Mouse (Mus musculus) intestine, embryonic 15.5 days (tissue): ENCODE measurements around the gene Pomt2. TPM values are rescaled to one million over a fixed set of nuclear protein-coding genes. Genes with fewer than 3 reads are reported as not detected.
"Not testable (repeated sequence)": the region's sequence is repeated elsewhere in the genome, so short reads cannot be mapped to it uniquely, and the experiment has no call there.

ENCODE experiments used
- ATAC-seq: fragments of 200-750 bp; cut with Nextera tagmentation; 2 replicates; pipeline ENCODE4 v1.8.0; 2017; ENCODE audit warnings: moderate TSS enrichment, moderate library complexity
- H3K27ac ChIP-seq: fragments of 300-500 bp; sonication (generic); 2 replicates; pipeline ENCODE4 v1.5.1; 2015; ENCODE audit warnings: mild to moderate bottlenecking, inconsistent platforms
- H3K27me3 ChIP-seq: fragments of 300-500 bp; sonication (generic); replicated peaks from 2 replicates; pipeline ENCODE4 v1.6.1; 2015; ENCODE audit warnings: inconsistent platforms
- H3K36me3 ChIP-seq: fragments of 300-500 bp; sonication (generic); 2 replicates; pipeline ENCODE4 v1.6.1; 2015; ENCODE audit warnings: inconsistent platforms
- H3K4me1 ChIP-seq: fragments of 300-500 bp; sonication (generic); replicated peaks from 2 replicates; pipeline ENCODE4 v1.6.1; 2015; ENCODE audit warnings: inconsistent platforms
- H3K4me2 ChIP-seq: fragments of 300-500 bp; sonication (generic); replicated peaks from 2 replicates; pipeline ENCODE4 v1.6.1; 2015; ENCODE audit warnings: mild to moderate bottlenecking, inconsistent platforms
- H3K4me3 ChIP-seq: fragments of 300-500 bp; sonication (generic); replicated peaks from 2 replicates; pipeline ENCODE4 v1.5.1; 2015; ENCODE audit warnings: inconsistent platforms
- H3K9ac ChIP-seq: fragments of 300-500 bp; sonication (generic); 2 replicates; pipeline ENCODE4 v1.6.1; 2015; ENCODE audit warnings: inconsistent platforms
- H3K9me3 ChIP-seq: fragments of 300-500 bp; sonication (generic); 2 replicates; pipeline ENCODE4 v1.6.1; 2016; ENCODE audit warnings: inconsistent platforms
- WGBS: fragments of 180-500 bp; shearing (Covaris S2); methylation state at CpG from one replicate; pipeline ENCODE4 v1.1.7; 2015; 5-methylcytosine and 5-hydroxymethylcytosine counted together
- polyA plus RNA-seq: library from polyadenylated mRNA; unstranded; fragments of >200 nt; fragmentation: Nextera tagmentation; extraction: Ambion mirVana; gene quantifications from 2 replicates; pipeline ENCODE4 v1.2.1, GENCODE M21; 2015

Pomt2 gene
- 12.9 and 13.1 TPM in 2 replicates for polyA plus RNA-seq

- H3K36me3 ChIP-seq: 0 out of 2 replicates have a peak, but pooled peaks cover 4% of the 10 kb centered on the region
- peak; percentile 98 for ATAC-seq
- WGBS: 0% methylated on average over 61 of the region's 61 CpGs
- H3K27me3 ChIP-seq: no peaks in the 10 kb centered on the region
- peak within 1 kb of the TSS; percentile 97 for H3K27ac ChIP-seq
- no peaks in the 10 kb centered on the region for H3K9me3 ChIP-seq
- H3K4me2 ChIP-seq: peak within 1 kb of the TSS; percentile 77
- peaks cover 6% of the 10 kb centered on the region for H3K4me1 ChIP-seq
- H3K9ac ChIP-seq: peak within 1 kb of the TSS; percentile 83
- H3K4me3 ChIP-seq: peak within 1 kb of the TSS; percentile 98
These were observed at the start of gene Pomt2 for GRCm38 (mm10) chr12:87147395-87148089. TSS of gene Pomt2 (minus strand) at chr12:87147968.

- Histone ChIP-seq H3K27me3 (no peaks in the 10 kb centered on the region), H3K9me3 (no peaks in the 10 kb centered on the region), H3K4me1 (no peaks in the 10 kb centered on the region), H3K4me2 (no peak overlapping the region), H3K9ac (no peak overlapping the region), H3K27ac (no peak overlapping the region), H3K4me3 (no peak overlapping the region), H3K36me3 (no peaks in the 10 kb centered on the region)
- ATAC-seq: no peak
These were observed 48.5 kb upstream of the Pomt2 start for GRCm38 (mm10) chr12:87196310-87196709.

- H3K4me2 ChIP-seq: no peak overlapping the region
- no peak overlapping the region for H3K27ac ChIP-seq
- no peak overlapping the region for H3K4me3 ChIP-seq
- no peaks in the 10 kb centered on the region for H3K9me3 ChIP-seq
- H3K36me3 ChIP-seq: no peaks in the 10 kb centered on the region
- H3K27me3 ChIP-seq: no peaks in the 10 kb centered on the region
- H3K9ac ChIP-seq: no peak overlapping the region
- no peak for ATAC-seq
- WGBS: 51% methylated on average over 1 of the region's 1 CpGs
- no peaks in the 10 kb centered on the region for H3K4me1 ChIP-seq
These were observed 47.3 kb upstream of the Pomt2 start for GRCm38 (mm10) chr12:87195069-87195468.

GRCm38 (mm10) chr12:87193008-87193407 lies 45.2 kb upstream of the Pomt2 start:
- Histone ChIP-seq H3K4me2 (no peak overlapping the region), H3K9ac (no peak overlapping the region), H3K4me1 (no peaks in the 10 kb centered on the region), H3K27me3 (no peaks in the 10 kb centered on the region), H3K9me3 (no peaks in the 10 kb centered on the region), H3K27ac (no peak overlapping the region), H3K4me3 (no peak overlapping the region), H3K36me3 (no peaks in the 10 kb centered on the region)
- no peak for ATAC-seq
- WGBS: 87% methylated on average over 3 of the region's 3 CpGs

GRCm38 (mm10) chr12:87177631-87178030 lies 29.9 kb upstream of the Pomt2 start:
- no peak overlapping the region for H3K4me3 ChIP-seq
- WGBS: 93% methylated on average over 4 of the region's 4 CpGs
- H3K9me3 ChIP-seq: no peaks in the 10 kb centered on the region
- no peaks in the 10 kb centered on the region for H3K4me1 ChIP-seq
- no peak overlapping the region for H3K27ac ChIP-seq
- no peaks in the 10 kb centered on the region for H3K36me3 ChIP-seq
- no peak overlapping the region for H3K9ac ChIP-seq
- no peak for ATAC-seq
- no peaks in the 10 kb centered on the region for H3K27me3 ChIP-seq
- H3K4me2 ChIP-seq: no peak overlapping the region

- Histone ChIP-seq H3K9ac (no peak overlapping the region), H3K36me3 (no peaks in the 10 kb centered on the region; the same call in 1 of the 2 replicates), H3K9me3 (no peaks in the 10 kb centered on the region), H3K4me3 (no peak overlapping the region), H3K4me2 (no peak overlapping the region), H3K4me1 (no peaks in the 10 kb centered on the region), H3K27ac (no peak overlapping the region), H3K27me3 (no peaks in the 10 kb centered on the region)
- no peak for ATAC-seq
- 75% methylated on average over 4 of the region's 4 CpGs for WGBS
These were observed 27.6 kb upstream of the Pomt2 start for GRCm38 (mm10) chr12:87175194-87175946.

- Histone ChIP-seq H3K9ac (no peak overlapping the region), H3K27ac (no peak overlapping the region), H3K9me3 (no peaks in the 10 kb centered on the region), H3K4me2 (no peak overlapping the region), H3K4me3 (no peak overlapping the region), H3K27me3 (no peaks in the 10 kb centered on the region), H3K36me3 (no peaks in the 10 kb centered on the region; the same call in 1 of the 2 replicates), H3K4me1 (peaks cover 5% of the 10 kb centered on the region; the same call in 1 of the 2 replicates)
- no peak for ATAC-seq
- WGBS: 90% methylated on average over 5 of the region's 5 CpGs
These were observed 13.0 kb upstream of the Pomt2 start for GRCm38 (mm10) chr12:87160815-87161214.

- no peaks in the 10 kb centered on the region for H3K9me3 ChIP-seq
- H3K4me3 ChIP-seq: no peak overlapping the region
- no peak for ATAC-seq
- peaks cover 2% of the 10 kb centered on the region for H3K36me3 ChIP-seq
- 71% methylated on average over 1 of the region's 1 CpGs for WGBS
- no peaks in the 10 kb centered on the region for H3K27me3 ChIP-seq
- no peak overlapping the region for H3K9ac ChIP-seq
- H3K4me1 ChIP-seq: peaks cover 5% of the 10 kb centered on the region; the same call in 1 of the 2 replicates
- no peak overlapping the region for H3K4me2 ChIP-seq
- H3K27ac ChIP-seq: no peak overlapping the region
These were observed 12.5 kb upstream of the Pomt2 start for GRCm38 (mm10) chr12:87160310-87160709.

GRCm38 (mm10) chr12:87158099-87158498 lies 10.3 kb upstream of the Pomt2 start:
- Histone ChIP-seq H3K4me2 (no peak overlapping the region), H3K4me1 (peaks cover 5% of the 10 kb centered on the region; the same call in 1 of the 2 replicates), H3K36me3 (peaks cover 3% of the 10 kb centered on the region), H3K27me3 (no peaks in the 10 kb centered on the region), H3K9me3 (no peaks in the 10 kb centered on the region; the same call in 1 of the 2 replicates), H3K27ac (no peak overlapping the region), H3K9ac (no peak overlapping the region), H3K4me3 (no peak overlapping the region)
- peak; percentile 17 for ATAC-seq
- 58% methylated on average over 7 of the region's 7 CpGs for WGBS

GRCm38 (mm10) chr12:87157361-87157760 lies 9.6 kb upstream of the Pomt2 start:
- peaks cover 5% of the 10 kb centered on the region; the same call in 1 of the 2 replicates for H3K4me1 ChIP-seq
- H3K9me3 ChIP-seq: no peaks in the 10 kb centered on the region; the same call in 1 of the 2 replicates
- 35% methylated on average over 4 of the region's 4 CpGs for WGBS
- H3K4me3 ChIP-seq: no peak overlapping the region
- no peak overlapping the region for H3K9ac ChIP-seq
- H3K36me3 ChIP-seq: peaks cover 3% of the 10 kb centered on the region
- H3K4me2 ChIP-seq: peak overlapping the region; percentile 37; the same call in 1 of the 2 replicates
- no peak overlapping the region for H3K27ac ChIP-seq
- ATAC-seq: peak; percentile 95
- no peaks in the 10 kb centered on the region for H3K27me3 ChIP-seq

GRCm38 (mm10) chr12:87154448-87154847 lies 6.7 kb upstream of the Pomt2 start:
- WGBS: 90% methylated on average over 4 of the region's 4 CpGs
- ATAC-seq: not testable (repeated sequence)

GRCm38 (mm10) chr12:87149471-87149870 lies 1.7 kb upstream of the Pomt2 start:
- WGBS: 96% methylated on average over 5 of the region's 5 CpGs
- Histone ChIP-seq H3K4me3 (no peak overlapping the region), H3K27me3 (no peaks in the 10 kb centered on the region), H3K27ac (no peak overlapping the region), H3K4me1 (peaks cover 6% of the 10 kb centered on the region), H3K9ac (no peak overlapping the region), H3K4me2 (no peak overlapping the region), H3K9me3 (no peaks in the 10 kb centered on the region), H3K36me3 (0 out of 2 replicates have a peak, but pooled peaks cover 4% of the 10 kb centered on the region)
- ATAC-seq: no peak

More at GRCm38 (mm10) chr12:87154448-87154847, 6.7 kb upstream of the Pomt2 start:
- not testable (repeated sequence) for H3K4me3 ChIP-seq, H3K4me2 ChIP-seq, H3K36me3 ChIP-seq, H3K9me3 ChIP-seq, H3K27me3 ChIP-seq, H3K27ac ChIP-seq, H3K9ac ChIP-seq, H3K4me1 ChIP-seq
